Mouse (Mus musculus) CH12.LX (cell line): ENCODE results near the gene Tex44. TPM values are rescaled to one million over a fixed set of nuclear protein-coding genes. Genes with fewer than 3 reads are reported as not detected.

Experiments
- DNase-seq: peaks from one replicate; pipeline ENCODE4 v3.0.0-alpha.2; 2013; ENCODE audit errors: extremely low read depth
- H3K27ac ChIP-seq: 2 replicates; pipeline ENCODE4 v1.5.1; 2012; ENCODE audit warnings: low read depth, mild to moderate bottlenecking, control low read depth, moderate library complexity; ENCODE audit not compliant: insufficient read depth
- H3K27me3 ChIP-seq: replicated peaks from 2 replicates; pipeline ENCODE3; 2012; ENCODE audit warnings: inconsistent platforms
- H3K36me3 ChIP-seq, 2 experiments: replicated peaks in 1 of 2; 2 replicates each; pipeline versions ENCODE3 to v1.6.1; 2012; ENCODE audit warnings: inconsistent platforms in 1 of 2, low read length in 1 of 2, mild to moderate bottlenecking in 1 of 2, mixed read lengths in 1 of 2, moderate library complexity in 1 of 2; ENCODE audit not compliant: control insufficient read depth in 1 of 2, insufficient read depth in 1 of 2
- H3K4me1 ChIP-seq, 2 experiments: 2 replicates each; pipeline ENCODE4 v1.6.1; 2012; ENCODE audit warnings: inconsistent platforms in 1 of 2, moderate library complexity in 1 of 2; ENCODE audit not compliant: insufficient read depth in 2 of 2, control insufficient read depth in 1 of 2
- H3K4me2 ChIP-seq: 2 replicates; pipeline ENCODE4 v1.6.1; 2012; ENCODE audit warnings: low read depth, mild to moderate bottlenecking, control low read depth; ENCODE audit not compliant: poor library complexity, insufficient read depth, severe bottlenecking
- H3K4me3 ChIP-seq, 3 experiments: fragments of 150-350 bp in 1 of 3; sonication (generic) in 1 of 3; replicated peaks in 1 of 3; 2 replicates each; pipeline versions ENCODE3 to v1.5.1; 2011 to 2012; ENCODE audit warnings: low read depth in 2 of 3, low read length in 2 of 3, mild to moderate bottlenecking in 2 of 3, moderate library complexity in 2 of 3, control low read depth in 1 of 3, improper control_type of control experiment in 1 of 3, inconsistent platforms in 1 of 3, mixed read lengths in 1 of 3; ENCODE audit not compliant: poor library complexity in 1 of 3
- H3K79me2 ChIP-seq: replicated peaks from 2 replicates; pipeline ENCODE4 v1.6.1; 2012; ENCODE audit warnings: mild to moderate bottlenecking, moderate library complexity; ENCODE audit not compliant: control insufficient read depth, poor library complexity, insufficient read depth, severe bottlenecking; ENCODE audit errors: extremely low read depth
- H3K9ac ChIP-seq: 2 replicates; pipeline ENCODE4 v1.6.1; 2012; ENCODE audit warnings: low read depth, mild to moderate bottlenecking, control low read depth, moderate library complexity; ENCODE audit not compliant: insufficient read depth
- H3K9me3 ChIP-seq: replicated peaks from 2 replicates; pipeline ENCODE3; 2012; ENCODE audit warnings: low read length, inconsistent platforms, mixed read lengths
- CHD1 ChIP-seq: IDR thresholded peaks from 2 replicates; pipeline ENCODE4 v1.6.1; 2012; ENCODE audit warnings: low read depth, low read length, improper control_type of control experiment, inconsistent platforms
- CTCF ChIP-seq, 2 experiments: IDR thresholded peaks in 1 of 2; conservative IDR thresholded peaks in 1 of 2; 2 replicates each; pipeline ENCODE4 v1.5.1; 2011 to 2012; ENCODE audit warnings: low read depth in 2 of 2, low read length in 2 of 2, improper control_type of control experiment in 1 of 2, inconsistent platforms in 1 of 2, mild to moderate bottlenecking in 1 of 2, moderate library complexity in 1 of 2
- ELF1 ChIP-seq: IDR thresholded peaks from 2 replicates; pipeline ENCODE4 v1.6.1; 2014; ENCODE audit warnings: low read depth, mild to moderate bottlenecking, inconsistent platforms, low read length, improper control_type of control experiment
- EP300 ChIP-seq: IDR thresholded peaks from 2 replicates; pipeline ENCODE4 v1.6.1; 2011; ENCODE audit warnings: low read length, improper control_type of control experiment
- GABPA ChIP-seq: IDR thresholded peaks from 2 replicates; pipeline ENCODE4 v1.6.1; 2012; ENCODE audit warnings: low read depth, low read length, improper control_type of control experiment, inconsistent platforms; ENCODE audit not compliant: insufficient replicate concordance
- JUND ChIP-seq: conservative IDR thresholded peaks from 2 replicates; pipeline ENCODE4 v1.6.1; 2011; ENCODE audit warnings: low read depth, low read length, improper control_type of control experiment
- MAX ChIP-seq: IDR thresholded peaks from 2 replicates; pipeline ENCODE4 v1.6.1; 2011; ENCODE audit warnings: low read length, improper control_type of control experiment
- MEF2A ChIP-seq: IDR thresholded peaks from 2 replicates; pipeline ENCODE4 v1.6.1; 2014; ENCODE audit warnings: low read depth, mild to moderate bottlenecking, inconsistent platforms, low read length, improper control_type of control experiment, borderline replicate concordance
- MXI1 ChIP-seq: IDR thresholded peaks from 2 replicates; pipeline ENCODE4 v1.6.1; 2011; ENCODE audit warnings: mild to moderate bottlenecking, low read depth, low read length, improper control_type of control experiment
- MYC ChIP-seq: IDR thresholded peaks from 2 replicates; pipeline ENCODE4 v1.6.1; 2011; ENCODE audit warnings: low read depth, mild to moderate bottlenecking, improper control_type of control experiment, low read length
- POLR2AphosphoS2 ChIP-seq: IDR thresholded peaks from 2 replicates; pipeline ENCODE4 v1.6.1; 2011; ENCODE audit warnings: low read depth, low read length, improper control_type of control experiment
- RAD21 ChIP-seq: IDR thresholded peaks from 2 replicates; pipeline ENCODE4 v1.6.1; 2011; ENCODE audit warnings: low read depth, mild to moderate bottlenecking, low read length, improper control_type of control experiment, moderate library complexity
- SMC3 ChIP-seq: IDR thresholded peaks from 2 replicates; pipeline ENCODE4 v1.6.1; 2011; ENCODE audit warnings: low read depth, low read length, improper control_type of control experiment
- USF1 ChIP-seq: IDR thresholded peaks from 2 replicates; pipeline ENCODE4 v1.6.1; 2014; ENCODE audit warnings: low read depth, mild to moderate bottlenecking, inconsistent platforms, low read length, improper control_type of control experiment
- ZC3H11A ChIP-seq: IDR thresholded peaks from 2 replicates; pipeline ENCODE4 v1.6.1; 2012; ENCODE audit warnings: low read depth, mild to moderate bottlenecking, inconsistent platforms, low read length, improper control_type of control experiment
- dilution Hi-C: fragments of 300-500 bp; cut with MboI; formaldehyde crosslinking; loops from 2 replicates; pipeline ENCODE4 v1.14.3; 2020; ENCODE audit warnings: low sequenced_read_pairs; ENCODE audit not compliant: extremely low pct_unique_long_range_greater_than_20kb, extremely low pct_ligation_motif_present
- in situ Hi-C: fragments of 300-500 bp; cut with MboI; formaldehyde crosslinking; loops from 3 replicates; pipeline ENCODE4 v1.14.3; 2019; ENCODE audit warnings: low sequenced_read_pairs, low pct_ligation_motif_present, low pct_unique_long_range_greater_than_20kb, mixed read lengths
- polyA plus RNA-seq: library from polyadenylated mRNA; unstranded; fragments of >175 nt; gene quantifications from 2 replicates; pipeline ENCODE4 v1.2.1, GENCODE M21; 2012; ENCODE audit warnings: low read depth; ENCODE audit not compliant: insufficient read length
- total RNA-seq, 2 experiments: library from RNA; depleted of rRNA; stranded (reverse); fragments of 300-350 nt in 1 of 2; fragments of >200 nt in 1 of 2; gene quantifications; 2 replicates each; pipeline ENCODE4 v1.2.3; 2012 to 2014

Gene Tex44
- total and polyA plus RNA-seq, 3 experiments, result not detected

DNA sequence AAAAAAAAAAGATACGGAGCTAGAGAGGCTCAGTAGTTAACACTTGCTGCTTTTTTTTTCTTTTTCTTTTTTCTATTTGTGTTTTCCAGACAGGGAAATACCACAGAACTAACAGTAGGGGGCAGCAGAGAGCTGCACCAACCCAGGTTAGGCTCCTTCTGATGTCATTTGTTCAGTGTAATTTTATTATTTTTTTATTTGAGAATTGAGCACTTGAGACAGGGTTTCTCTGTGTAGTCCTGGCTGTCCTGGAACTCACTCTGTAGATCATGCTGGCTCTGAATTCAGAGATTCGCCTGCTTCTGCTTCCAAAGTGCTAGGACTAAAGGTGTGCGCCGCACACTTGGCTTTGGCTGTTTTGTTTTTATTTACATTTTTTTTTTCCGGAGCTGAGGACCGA lies 9.8 kb upstream of the Tex44 start (continued):
- no peak for TF ChIP-seq POLR2AphosphoS2
- peak; percentile 61 for TF ChIP-seq SMC3
- TF ChIP-seq GABPA, result no peak
- peak; percentile 67 for TF ChIP-seq RAD21
- TF ChIP-seq, all 38 proteins: peak for 4

DNA sequence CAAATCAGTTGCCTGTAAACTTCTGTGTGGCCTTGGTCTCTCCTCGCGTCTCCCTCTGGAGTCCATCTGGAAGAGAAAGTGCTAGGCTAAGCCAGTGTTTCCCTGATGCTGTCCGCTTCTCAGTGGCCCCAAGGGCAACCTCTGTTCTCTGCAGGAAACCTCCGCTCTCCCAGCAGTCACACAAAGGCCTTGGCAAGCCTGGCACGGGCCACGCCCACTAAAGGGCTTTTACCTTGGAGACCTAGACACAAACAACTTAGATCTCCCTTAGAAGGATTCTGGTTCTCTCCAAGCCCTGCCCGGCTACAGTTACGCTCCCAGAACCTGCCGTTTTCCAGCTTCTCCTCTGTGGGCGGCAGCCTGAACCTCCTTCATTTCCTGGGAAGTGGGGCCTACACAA lies 5.1 kb upstream of the Tex44 start:
- Histone ChIP-seq H3K36me3 (no peaks in the 10 kb centered on the region), H3K27me3 (no peaks in the 10 kb centered on the region), H3K9ac (no peak overlapping the region), H3K4me3 (no peak overlapping the region), H3K27ac (no peak overlapping the region), H3K9me3 (no peaks in the 10 kb centered on the region), H3K4me2 (no peak overlapping the region), H3K79me2 (no peaks in the 10 kb centered on the region), H3K4me1 (peaks cover 3 to 17% of the 10 kb centered on the region in 2 experiments; a peak in 3 of 4 replicates)
- dilution Hi-C loops, result no loop called here
- in situ Hi-C loops, result no loop called here
- DNase-seq, result no peak
- TF ChIP-seq JUND, result no peak
- no peak for TF ChIP-seq MXI1
- no peak for TF ChIP-seq MAX
- TF ChIP-seq MYC, result no peak
- TF ChIP-seq CHD1, result no peak
- no peak for TF ChIP-seq MEF2A
- no peak for TF ChIP-seq ELF1

DNA sequence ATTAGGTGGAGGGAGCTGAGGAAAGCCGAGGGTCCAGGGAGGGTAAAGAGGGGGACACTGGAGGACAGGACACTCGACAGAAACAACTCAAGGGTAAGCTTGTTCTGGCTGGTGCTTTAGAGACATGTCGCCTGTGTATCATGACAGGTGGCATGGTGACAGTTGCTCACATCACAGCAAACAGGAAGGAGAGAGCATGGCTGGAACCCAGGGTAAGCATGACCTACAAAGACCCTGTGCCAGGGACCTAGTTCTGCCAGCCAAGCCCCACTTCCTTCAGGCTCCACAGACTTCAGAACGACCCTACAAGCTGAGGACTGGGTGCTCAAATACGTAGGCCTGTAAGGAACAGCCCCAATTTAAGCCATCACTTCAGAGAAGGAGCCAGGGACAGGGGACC lies 2.2 kb upstream of the Tex44 start:
- Histone ChIP-seq H3K4me1 (peaks cover 3 to 6% of the 10 kb centered on the region in 2 experiments; a peak in 3 of 4 replicates), H3K9ac (no peak overlapping the region), H3K79me2 (no peaks in the 10 kb centered on the region), H3K27ac (no peak overlapping the region), H3K4me2 (no peak overlapping the region), H3K4me3 (no peak overlapping the region), H3K27me3 (no peaks in the 10 kb centered on the region), H3K9me3 (no peaks in the 10 kb centered on the region), H3K36me3 (no peaks in the 10 kb centered on the region)
- TF ChIP-seq EP300, result no peak
- TF ChIP-seq ZC3H11A, result no peak
- no peak for TF ChIP-seq CHD1
- no peak for DNase-seq
- dilution Hi-C loops (no loop called here), in situ Hi-C loops (no loop called here)

DNA sequence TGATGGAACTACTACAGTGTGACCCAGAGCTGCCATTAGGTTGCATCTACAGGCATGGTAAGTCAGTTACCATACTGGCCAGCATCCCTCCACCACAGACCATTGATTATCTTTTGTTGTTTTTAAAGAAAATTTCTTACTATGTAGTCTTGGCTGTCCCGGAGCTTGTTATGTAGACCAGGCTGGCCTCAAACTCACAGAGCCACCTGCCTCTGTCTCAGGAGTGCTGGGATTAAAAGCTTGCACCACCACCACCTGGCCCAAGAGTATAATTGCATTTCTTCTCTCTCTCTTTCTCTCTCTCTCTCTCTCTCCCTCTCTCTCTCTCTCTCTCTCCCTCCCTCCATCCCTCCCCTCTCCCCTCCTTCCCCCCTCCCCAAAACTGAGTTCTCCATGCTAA lies 1.8 kb upstream of the Tex44 start:
- Histone ChIP-seq H3K4me3 (no peak overlapping the region), H3K4me2 (no peak overlapping the region), H3K9me3 (no peaks in the 10 kb centered on the region), H3K27me3 (no peaks in the 10 kb centered on the region), H3K79me2 (no peaks in the 10 kb centered on the region), H3K4me1 (peaks cover 3 to 10% of the 10 kb centered on the region in 2 experiments; a peak in 3 of 4 replicates), H3K36me3 (no peaks in the 10 kb centered on the region), H3K27ac (no peak overlapping the region), H3K9ac (no peak overlapping the region)
- DNase-seq, result no peak
- TF ChIP-seq USF1 (no peak), MYC (no peak), RAD21 (peak; percentile 12), CTCF (conservative IDR thresholded peaks at IDR 0.05 in 1 of 2, IDR thresholded peaks at IDR 0.05 in 1 of 2; ENCODE audit: low read depth in 2 of 2, low read length in 2 of 2) (peak in 1 of 2 experiments; percentile 7; a peak in 1 of 4 replicates)
- in situ Hi-C loops, result no loop called here
- dilution Hi-C loops, result no loop called here
